Mouse (Mus musculus) lung, postnatal 0 days (tissue): ENCODE data around the gene Zfp827.

ENCODE experiments used
- CTCF ChIP-seq: IDR thresholded peaks from 2 replicates; pipeline ENCODE4 v1.5.1; 2016; ENCODE audit warnings: antibody characterized with exemption, mild to moderate bottlenecking
- EP300 ChIP-seq: IDR thresholded peaks from 2 replicates; pipeline ENCODE4 v1.6.1; 2016; ENCODE audit warnings: antibody characterized with exemption, mild to moderate bottlenecking, control low read depth

- TF ChIP-seq CTCF (no peak), EP300 (no peak; the same call in 1 of the 2 replicates)
Observed at GRCm38 (mm10) chr8:79096970-79097369, 68.7 kb downstream of the Zfp827 start.
